In genomic region chr8:121228892-121229291, GRCm38 (mm10) we compare ENCODE assay signal across 10 mouse cellular contexts.
DNase-seq lines count a peak whose midpoint lies in the region; ATAC-seq lines count a peak whose summit lies in the region.
"Had no signal": no experiment of that assay in that cellular context is flagged by ENCODE, and none has a peak within 500 bp of the region (broad histone marks: within the 10 kb centered on the region; RNA-seq: fewer than 3 reads in every experiment).

No protein-coding gene starts in this region.

- peaks cover 3% of the 10 kb centered on the region for H3K4me1 ChIP-seq in heart, embryonic 11.5 days (ENCODE audit: control insufficient read depth, insufficient read depth, low read length)

- 66% methylated on average over 3 of the region's 3 CpGs for WGBS in heart, embryonic 11.5 days (ENCODE audit: insufficient replicate concordance)

- H3K36me3 ChIP-seq in heart, embryonic 11.5 days (ENCODE audit: control insufficient read depth, insufficient read depth, low read length) = no peaks in the 10 kb centered on the region
- H3K36me3 ChIP-seq in splenic B cell, adult 2 months (ENCODE audit: control insufficient read depth, insufficient read depth, low read length, poor library complexity, severe bottlenecking) = no peaks in the 10 kb centered on the region
- H3K36me3 ChIP-seq: embryonic facial prominence, embryonic 13.5 days; lung, embryonic 15.5 days had no signal

- H3K4me3 ChIP-seq in heart, embryonic 11.5 days (ENCODE audit: low read depth, low read length) = no peak overlapping the region
- H3K4me3 ChIP-seq: embryonic facial prominence, embryonic 13.5 days; lung, embryonic 15.5 days had no signal

- DNase-seq in heart, adult 18-20 months = peak; percentile 43 to 67
- DNase-seq in thymus, postnatal 0 days (ENCODE audit: low spot score) = peak; percentile 8
- no peak for DNase-seq in thymus, postnatal 36 days
- DNase-seq in heart, postnatal 4 days = peak; percentile 62
- peak; percentile 25 for DNase-seq in splenic B cell, adult 2 months (ENCODE audit: low read depth, low spot score)
- no peak for DNase-seq in layer of hippocampus, adult 18-20 months (ENCODE audit: low spot score in 2 of 2)
- no peak for DNase-seq in cerebellum, adult 18-20 months

- H3K27me3 ChIP-seq in heart, embryonic 11.5 days (ENCODE audit: control insufficient read depth, insufficient read depth, low read length) = peaks cover 5% of the 10 kb centered on the region; the same call in 1 of the 2 replicates
- H3K27me3 ChIP-seq in splenic B cell, adult 2 months (ENCODE audit: control insufficient read depth, insufficient read depth, low read length, poor library complexity, severe bottlenecking) = no peaks in the 10 kb centered on the region

- H3K9ac ChIP-seq in heart, embryonic 11.5 days (ENCODE audit: low read depth, low read length) = no peak overlapping the region
- H3K9ac ChIP-seq: embryonic facial prominence, embryonic 13.5 days; lung, embryonic 15.5 days had no signal

- no peak overlapping the region for H3K27ac ChIP-seq in heart, embryonic 11.5 days (ENCODE audit: low read depth, low read length)
- H3K27ac ChIP-seq: embryonic facial prominence, embryonic 13.5 days; lung, embryonic 15.5 days had no signal

- no peaks in the 10 kb centered on the region for H3K9me3 ChIP-seq in heart, embryonic 11.5 days (replicated peaks; ENCODE audit: control insufficient read depth, low read length)
- H3K9me3 ChIP-seq: embryonic facial prominence, embryonic 13.5 days; lung, embryonic 15.5 days had no signal

- no peak for ATAC-seq in heart, embryonic 11.5 days (replicated peaks; ENCODE audit: insufficient number of reproducible peaks, low FRiP score, low TSS enrichment)

- no peak overlapping the region for H3K4me2 ChIP-seq in heart, embryonic 11.5 days
- H3K4me2 ChIP-seq: lung, embryonic 15.5 days had no signal

Comparison
In these comparisons a context has a peak if more than half of its experiments do, and no peak if none do; other contexts are left out.
1. DNase-seq: peak in heart, adult 18-20 months (2 of 2), thymus, postnatal 0 days (single experiment), heart, postnatal 4 days (single experiment) and splenic B cell, adult 2 months (single experiment); none in thymus, postnatal 36 days (0 of 2), layer of hippocampus, adult 18-20 months (0 of 2) and cerebellum, adult 18-20 months (0 of 2).